ENCODE assay signal across 8 mouse cellular contexts in genomic region chr19:47327896-47328882, GRCm38 (mm10).
A peak's percentile ranks its signal among the peaks of the same experiment; 100 is the strongest.
DNase-seq lines count a peak whose midpoint lies in the region; ATAC-seq and TF ChIP-seq lines count a peak whose summit lies in the region.

No protein-coding gene starts in this region.

- no peak overlapping the region for H3K4me2 ChIP-seq in liver, postnatal 0 days (ENCODE audit: low read depth, low read length)
- H3K4me2 ChIP-seq in liver, embryonic 11.5 days, result no peak overlapping the region
- no peak overlapping the region for H3K4me2 ChIP-seq in forebrain, embryonic 16.5 days (ENCODE audit: low read length)
- H3K4me2 ChIP-seq in limb, embryonic 14.5 days (replicated peaks; ENCODE audit: low read depth, low read length, severe bottlenecking), result no peak overlapping the region
- no peak overlapping the region for H3K4me2 ChIP-seq in stomach, postnatal 0 days (replicated peaks; ENCODE audit: low read depth)

- TF ChIP-seq POLR2A in limb, embryonic 14.5 days (IDR thresholded peaks at IDR 0.05; ENCODE audit: borderline replicate concordance, extremely low read depth, insufficient read depth, insufficient read length), result no peak

- TF ChIP-seq EP300 in liver, postnatal 0 days (IDR thresholded peaks at IDR 0.05; ENCODE audit: low read depth), result no peak
- TF ChIP-seq EP300 in stomach, postnatal 0 days (optimal IDR thresholded peaks at IDR 0.05), result no peak

- no peaks in the 10 kb centered on the region for H3K27me3 ChIP-seq in liver, postnatal 0 days (ENCODE audit: insufficient read depth, low read length)
- H3K27me3 ChIP-seq in liver, embryonic 11.5 days (replicated peaks; ENCODE audit: control insufficient read depth, insufficient read depth, low read length), result no peaks in the 10 kb centered on the region
- no peaks in the 10 kb centered on the region for H3K27me3 ChIP-seq in forebrain, embryonic 16.5 days (replicated peaks; ENCODE audit: control insufficient read depth, insufficient read depth, low read length)
- no peaks in the 10 kb centered on the region for H3K27me3 ChIP-seq in limb, embryonic 14.5 days (ENCODE audit: control insufficient read depth, insufficient read depth, low read length)
- no peaks in the 10 kb centered on the region for H3K27me3 ChIP-seq in stomach, postnatal 0 days (ENCODE audit: control insufficient read depth, insufficient read depth, low read length)

- peaks cover 21% of the 10 kb centered on the region for H3K4me1 ChIP-seq in liver, postnatal 0 days (ENCODE audit: insufficient read depth)
- H3K4me1 ChIP-seq in liver, embryonic 11.5 days (replicated peaks; ENCODE audit: control insufficient read depth, insufficient read depth, low read length), result peaks cover 11% of the 10 kb centered on the region; the same call in 1 of the 2 replicates
- H3K4me1 ChIP-seq in forebrain, embryonic 16.5 days (replicated peaks; ENCODE audit: control insufficient read depth, insufficient read depth, low read length), result peaks cover 13% of the 10 kb centered on the region
- H3K4me1 ChIP-seq in limb, embryonic 14.5 days (ENCODE audit: control insufficient read depth, insufficient read depth, low read length), result peaks cover 53% of the 10 kb centered on the region
- H3K4me1 ChIP-seq in stomach, postnatal 0 days (replicated peaks; ENCODE audit: control insufficient read depth, insufficient read depth), result peaks cover 12% of the 10 kb centered on the region

- peak; percentile 35 for DNase-seq in liver, postnatal 0 days
- no peak for DNase-seq in liver, embryonic 11.5 days (ENCODE audit: low spot score)
- DNase-seq in limb, embryonic 14.5 days (ENCODE audit: low spot score), result peak; percentile 56
- peak; percentile 32 for DNase-seq in stomach, postnatal 0 days (ENCODE audit: low spot score)
- DNase-seq in right cerebral cortex, adult 18-20 months, result no peak
- no peak for DNase-seq in thymus, postnatal 10 days (ENCODE audit: low spot score in 2 of 2)
- DNase-seq in gastrocnemius, postnatal 4 days (ENCODE audit: low spot score in 2 of 2), result no peak

- no peak overlapping the region for H3K27ac ChIP-seq in liver, postnatal 0 days (ENCODE audit: low read depth)
- no peak overlapping the region for H3K27ac ChIP-seq in liver, embryonic 11.5 days (ENCODE audit: low read depth, low read length)
- no peak overlapping the region for H3K27ac ChIP-seq in forebrain, embryonic 16.5 days (ENCODE audit: low read length)
- peak overlapping the region; percentile 30; the same call in 1 of the 2 replicates for H3K27ac ChIP-seq in limb, embryonic 14.5 days (replicated peaks; ENCODE audit: low read depth, low read length)
- H3K27ac ChIP-seq in stomach, postnatal 0 days (replicated peaks), result peak overlapping the region; percentile 45

- no peak overlapping the region for H3K4me3 ChIP-seq in liver, postnatal 0 days (ENCODE audit: low read depth, low read length)
- no peak overlapping the region for H3K4me3 ChIP-seq in liver, embryonic 11.5 days (ENCODE audit: low read depth, low read length)
- H3K4me3 ChIP-seq in forebrain, embryonic 16.5 days (replicated peaks; ENCODE audit: low read length), result no peak overlapping the region
- H3K4me3 ChIP-seq in limb, embryonic 14.5 days (replicated peaks; ENCODE audit: low read length), result no peak overlapping the region
- no peak overlapping the region for H3K4me3 ChIP-seq in stomach, postnatal 0 days (ENCODE audit: low read depth, low read length)

- H3K9ac ChIP-seq in liver, postnatal 0 days (replicated peaks), result no peak overlapping the region
- H3K9ac ChIP-seq in liver, embryonic 11.5 days (ENCODE audit: low read depth, low read length), result no peak overlapping the region
- no peak overlapping the region for H3K9ac ChIP-seq in forebrain, embryonic 16.5 days (replicated peaks; ENCODE audit: low read depth, low read length)
- H3K9ac ChIP-seq in limb, embryonic 14.5 days (ENCODE audit: low read depth, low read length, severe bottlenecking), result no peak overlapping the region
- peak overlapping the region; percentile 38; the same call in 1 of the 2 replicates for H3K9ac ChIP-seq in stomach, postnatal 0 days (ENCODE audit: low read length)

- H3K9me3 ChIP-seq in liver, postnatal 0 days (ENCODE audit: low read length), result no peaks in the 10 kb centered on the region
- H3K9me3 ChIP-seq in liver, embryonic 11.5 days (ENCODE audit: control insufficient read depth, low read length), result no peaks in the 10 kb centered on the region
- H3K9me3 ChIP-seq in forebrain, embryonic 16.5 days (ENCODE audit: control insufficient read depth, low read length), result no peaks in the 10 kb centered on the region
- no peaks in the 10 kb centered on the region for H3K9me3 ChIP-seq in limb, embryonic 14.5 days (ENCODE audit: control insufficient read depth, low read length)
- H3K9me3 ChIP-seq in stomach, postnatal 0 days (ENCODE audit: control insufficient read depth, low read length), result no peaks in the 10 kb centered on the region

- no peak for ATAC-seq in liver, postnatal 0 days
- no peak for ATAC-seq in liver, embryonic 11.5 days (replicated peaks; ENCODE audit: low FRiP score)
- ATAC-seq in forebrain, embryonic 16.5 days, result 0 out of 2 replicates have a peak, but pooled peaks have one; percentile 11
- ATAC-seq in limb, embryonic 14.5 days (ENCODE audit: low FRiP score, low read depth), result peak; percentile 24; the same call in 1 of the 2 replicates
- peak; percentile 13; the same call in 1 of the 2 replicates for ATAC-seq in stomach, postnatal 0 days (ENCODE audit: low FRiP score, low TSS enrichment)

- 56% methylated on average over 11 of the region's 11 CpGs for WGBS in liver, postnatal 0 days (ENCODE audit: insufficient replicate concordance)
- 45% methylated on average over 11 of the region's 11 CpGs for WGBS in liver, embryonic 11.5 days
- 29% methylated on average over 11 of the region's 11 CpGs for WGBS in forebrain, embryonic 16.5 days
- WGBS in limb, embryonic 14.5 days, result 24% methylated on average over 11 of the region's 11 CpGs
- 19% methylated on average over 11 of the region's 11 CpGs for WGBS in stomach, postnatal 0 days

- H3K36me3 ChIP-seq in liver, postnatal 0 days (replicated peaks; ENCODE audit: insufficient read depth, low read length), result no peaks in the 10 kb centered on the region
- H3K36me3 ChIP-seq in liver, embryonic 11.5 days (ENCODE audit: control insufficient read depth, insufficient read depth, low read length), result no peaks in the 10 kb centered on the region
- H3K36me3 ChIP-seq in forebrain, embryonic 16.5 days (ENCODE audit: control insufficient read depth, insufficient read depth), result no peaks in the 10 kb centered on the region
- H3K36me3 ChIP-seq in limb, embryonic 14.5 days (ENCODE audit: control insufficient read depth, insufficient read depth, low read length), result no peaks in the 10 kb centered on the region
- H3K36me3 ChIP-seq in stomach, postnatal 0 days (ENCODE audit: control insufficient read depth, insufficient read depth, low read length), result no peaks in the 10 kb centered on the region

- no peak for TF ChIP-seq CTCF in liver, postnatal 0 days (IDR thresholded peaks at IDR 0.05; ENCODE audit: low read depth)
- TF ChIP-seq CTCF in stomach, postnatal 0 days (IDR thresholded peaks at IDR 0.05; ENCODE audit: low read depth), result no peak

Comparison
In these comparisons a context has a peak if more than half of its experiments do, and no peak if none do; other contexts are left out.
1. DNase-seq: peak in liver, postnatal 0 days (single experiment), limb, embryonic 14.5 days (single experiment) and stomach, postnatal 0 days (single experiment); none in liver, embryonic 11.5 days (single experiment), right cerebral cortex, adult 18-20 months (single experiment), thymus, postnatal 10 days (0 of 2) and gastrocnemius, postnatal 4 days (0 of 2).
2. ATAC-seq: peak in forebrain, embryonic 16.5 days (single experiment), limb, embryonic 14.5 days (single experiment) and stomach, postnatal 0 days (single experiment); none in liver, postnatal 0 days (single experiment) and liver, embryonic 11.5 days (single experiment).
3. H3K27ac ChIP-seq: peak in limb, embryonic 14.5 days (single experiment) and stomach, postnatal 0 days (single experiment); none in liver, postnatal 0 days (single experiment), liver, embryonic 11.5 days (single experiment) and forebrain, embryonic 16.5 days (single experiment).